Mouse (Mus musculus) limb, embryonic 14.5 days (tissue): Measurements from ENCODE around the gene Pnrc2. TPM values are rescaled to one million over a fixed set of nuclear protein-coding genes. Genes with fewer than 3 reads are reported as not detected.

Source experiments
- ATAC-seq: fragments of 200-750 bp; cut with Nextera tagmentation; 2 replicates; pipeline ENCODE4 v1.8.0; 2017; ENCODE audit warnings: low read depth, moderate number of reproducible peaks, moderate TSS enrichment; ENCODE audit not compliant: low FRiP score
- DNase-seq: peaks from one replicate; pipeline ENCODE4 v3.0.0-alpha.2; 2015; ENCODE audit warnings: low spot score
- H3K27ac ChIP-seq: fragments of 300-500 bp; sonication (generic); replicated peaks from 2 replicates; pipeline ENCODE4 v1.5.1; 2014; ENCODE audit warnings: low read depth, mild to moderate bottlenecking, low read length, moderate library complexity, mixed read lengths
- H3K27me3 ChIP-seq: fragments of 300-500 bp; sonication (generic); 2 replicates; pipeline ENCODE4 v1.6.1; 2014; ENCODE audit warnings: low read length, mixed read lengths; ENCODE audit not compliant: control insufficient read depth, insufficient read depth
- H3K36me3 ChIP-seq: fragments of 300-500 bp; sonication (generic); 2 replicates; pipeline ENCODE4 v1.6.1; 2014; ENCODE audit warnings: mild to moderate bottlenecking, low read length, moderate library complexity, mixed read lengths; ENCODE audit not compliant: control insufficient read depth, insufficient read depth
- H3K4me1 ChIP-seq: fragments of 300-500 bp; sonication (generic); 2 replicates; pipeline ENCODE4 v1.6.1; 2014; ENCODE audit warnings: antibody characterized with exemption, low read length, mixed read lengths; ENCODE audit not compliant: control insufficient read depth, insufficient read depth
- H3K4me2 ChIP-seq: fragments of 300-500 bp; sonication (generic); replicated peaks from 2 replicates; pipeline ENCODE4 v1.6.1; 2014; ENCODE audit warnings: low read depth, mild to moderate bottlenecking, low read length, moderate library complexity; ENCODE audit not compliant: severe bottlenecking
- H3K4me3 ChIP-seq: fragments of 300-500 bp; sonication (generic); replicated peaks from 2 replicates; pipeline ENCODE4 v1.5.1; 2014; ENCODE audit warnings: low read length
- H3K9ac ChIP-seq: fragments of 300-500 bp; sonication (generic); 2 replicates; pipeline ENCODE4 v1.6.1; 2014; ENCODE audit warnings: mild to moderate bottlenecking, low read depth, low read length, moderate library complexity; ENCODE audit not compliant: severe bottlenecking
- H3K9me3 ChIP-seq: fragments of 300-500 bp; sonication (generic); 2 replicates; pipeline ENCODE4 v1.6.1; 2016; ENCODE audit warnings: low read length; ENCODE audit not compliant: control insufficient read depth
- POLR2A ChIP-seq: fragments of 200-500 bp; IDR thresholded peaks from 2 replicates; pipeline ENCODE4 v1.8.0; 2012; ENCODE audit warnings: inconsistent platforms, mild to moderate bottlenecking, moderate library complexity, borderline replicate concordance; ENCODE audit not compliant: insufficient read depth, insufficient read length; ENCODE audit errors: extremely low read depth
- WGBS: fragments of 180-500 bp; shearing (Covaris S2); extraction: QIAGEN DNeasy Blood & Tissue Kit; methylation state at CpG from one replicate; pipeline ENCODE4 v1.1.7; 2014; 5-methylcytosine and 5-hydroxymethylcytosine counted together
- polyA plus RNA-seq, 2 experiments: library from polyadenylated mRNA; depleted of rRNA in 1 of 2; stranded (reverse) in 1 of 2; unstranded in 1 of 2; fragments of >200 nt; fragmentation: Nextera tagmentation in 1 of 2; extraction: Ambion mirVana in 1 of 2; gene quantifications; 2 replicates each; pipeline versions ENCODE4 v1.2.1 to v1.2.3; 2012 to 2014

Gene Pnrc2
- polyA plus RNA-seq, 2 experiments, result 105 to 165 TPM

DNA sequence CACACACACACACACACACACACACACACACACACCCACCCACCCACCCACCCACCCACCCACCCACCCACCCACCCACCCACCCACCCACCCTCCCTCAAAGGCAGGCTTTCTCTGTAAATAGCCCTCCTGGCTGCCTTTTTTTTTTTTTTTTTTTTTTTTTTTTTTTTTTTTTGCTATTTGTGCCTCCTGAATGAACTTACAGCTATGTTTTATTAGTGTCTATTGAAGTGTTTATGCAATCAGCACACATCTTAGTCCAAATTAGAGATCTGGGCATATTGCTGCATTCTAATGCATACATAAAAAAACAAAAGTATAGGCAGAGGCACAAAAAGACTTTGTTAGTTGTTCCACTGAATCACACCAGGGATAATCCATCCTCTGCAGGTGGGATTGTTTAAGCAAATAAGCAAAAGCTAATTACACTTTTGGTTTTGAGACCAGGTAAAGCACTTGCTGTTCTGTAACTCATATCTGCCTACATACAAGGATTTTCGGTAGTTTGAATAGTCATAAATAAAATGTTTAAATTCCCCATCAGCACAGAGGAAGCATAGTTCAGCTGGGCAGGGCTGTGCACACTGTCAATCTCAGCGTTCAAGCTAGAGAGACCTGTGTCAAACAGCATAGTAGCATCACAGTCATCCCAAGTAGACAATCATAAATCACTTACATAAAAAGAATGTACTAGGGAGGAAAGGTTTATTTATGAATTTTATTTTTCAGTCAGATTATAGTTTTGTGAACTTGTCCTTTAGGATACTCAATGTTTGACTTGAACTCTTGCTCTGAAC is 3.2 kb downstream of the Pnrc2 start:
- Histone ChIP-seq H3K4me3 (peak overlapping the region; percentile 13; the same call in 1 of the 2 replicates), H3K27ac (peak overlapping the region; percentile 43; the same call in 1 of the 2 replicates), H3K4me2 (peak overlapping the region; percentile 39; the same call in 1 of the 2 replicates), H3K9me3 (no peaks in the 10 kb centered on the region), H3K36me3 (peaks cover 34% of the 10 kb centered on the region), H3K4me1 (peaks cover 24% of the 10 kb centered on the region), H3K9ac (no peak overlapping the region), H3K27me3 (no peaks in the 10 kb centered on the region)
- no peak for DNase-seq
- 35% methylated on average over 2 of the region's 2 CpGs for WGBS
- no peak for TF ChIP-seq POLR2A
- no peak for ATAC-seq

DNA sequence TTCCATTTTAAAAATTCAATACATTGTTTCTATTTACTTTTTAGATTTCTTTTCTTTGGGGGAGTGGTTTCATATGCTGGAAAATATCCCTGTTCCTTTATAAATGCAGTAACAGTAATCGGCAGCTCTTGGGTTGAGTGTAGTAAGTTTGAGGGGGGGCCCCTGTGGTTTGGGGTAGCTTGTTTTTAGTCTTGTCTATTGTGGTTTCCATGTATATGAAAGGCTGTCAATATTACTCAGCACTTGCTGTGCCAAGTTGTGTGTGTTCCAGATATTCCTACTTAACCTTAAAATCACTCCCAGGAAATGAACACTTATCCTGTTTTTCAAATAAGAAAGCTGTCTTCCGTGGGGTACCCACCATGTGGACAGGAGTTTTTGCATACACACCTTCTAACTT is 4.7 kb downstream of the Pnrc2 start:
- no peaks in the 10 kb centered on the region for H3K9me3 ChIP-seq
- 0 out of 2 replicates have a peak overlapping the region, but pooled peaks have one; percentile 26 for H3K27ac ChIP-seq
- no peak overlapping the region for H3K4me2 ChIP-seq
- 60% methylated on average over 2 of the region's 2 CpGs for WGBS
- no peak overlapping the region for H3K4me3 ChIP-seq
- no peak for TF ChIP-seq POLR2A
- H3K36me3 ChIP-seq, result peaks cover 34% of the 10 kb centered on the region
- no peaks in the 10 kb centered on the region for H3K27me3 ChIP-seq
- ATAC-seq, result no peak
- no peak for DNase-seq
- H3K9ac ChIP-seq, result no peak overlapping the region
- H3K4me1 ChIP-seq, result peaks cover 14% of the 10 kb centered on the region

DNA sequence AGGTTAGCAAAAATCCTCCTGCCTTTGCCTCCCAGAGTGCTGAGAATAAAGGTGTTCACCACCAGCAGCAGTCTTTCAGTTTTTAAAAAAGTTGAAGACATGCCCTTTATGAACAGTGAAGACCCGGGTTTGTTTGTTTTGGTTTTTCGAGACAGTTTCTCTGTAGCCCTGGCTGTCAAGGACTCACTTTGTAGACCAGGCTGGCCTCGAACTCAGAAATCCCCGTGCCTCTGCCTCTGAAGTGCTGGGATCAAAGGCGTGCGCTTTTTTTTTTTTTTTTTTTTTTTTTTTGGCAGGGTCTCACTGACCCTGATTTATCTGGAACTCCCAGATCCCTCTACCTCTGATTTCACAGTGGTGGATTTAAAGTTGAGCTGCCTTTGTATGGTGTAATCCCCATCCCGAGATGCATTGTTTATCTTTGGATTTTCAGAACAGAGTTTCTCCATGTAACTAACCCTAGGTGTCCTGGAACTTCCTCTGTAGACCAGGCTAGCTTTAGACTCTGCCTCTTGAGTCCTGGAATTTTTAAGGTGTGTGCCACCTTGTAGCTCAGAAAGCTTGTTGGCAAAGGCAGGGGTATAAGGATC is 16.0 kb downstream of the Pnrc2 start:
- peaks cover 16% of the 10 kb centered on the region; the same call in 1 of the 2 replicates for H3K4me1 ChIP-seq
- DNase-seq, result no peak
- ATAC-seq, result no peak
- H3K27me3 ChIP-seq, result no peaks in the 10 kb centered on the region
- H3K27ac ChIP-seq, result no peak overlapping the region
- H3K4me2 ChIP-seq, result peak overlapping the region; percentile 67
- H3K9me3 ChIP-seq, result no peaks in the 10 kb centered on the region
- H3K36me3 ChIP-seq, result peaks cover 16% of the 10 kb centered on the region
- peak overlapping the region; percentile 97 for H3K9ac ChIP-seq
- H3K4me3 ChIP-seq, result peak overlapping the region; percentile 85
- no peak for TF ChIP-seq POLR2A
- WGBS, result 7% methylated on average over 7 of the region's 7 CpGs

DNA sequence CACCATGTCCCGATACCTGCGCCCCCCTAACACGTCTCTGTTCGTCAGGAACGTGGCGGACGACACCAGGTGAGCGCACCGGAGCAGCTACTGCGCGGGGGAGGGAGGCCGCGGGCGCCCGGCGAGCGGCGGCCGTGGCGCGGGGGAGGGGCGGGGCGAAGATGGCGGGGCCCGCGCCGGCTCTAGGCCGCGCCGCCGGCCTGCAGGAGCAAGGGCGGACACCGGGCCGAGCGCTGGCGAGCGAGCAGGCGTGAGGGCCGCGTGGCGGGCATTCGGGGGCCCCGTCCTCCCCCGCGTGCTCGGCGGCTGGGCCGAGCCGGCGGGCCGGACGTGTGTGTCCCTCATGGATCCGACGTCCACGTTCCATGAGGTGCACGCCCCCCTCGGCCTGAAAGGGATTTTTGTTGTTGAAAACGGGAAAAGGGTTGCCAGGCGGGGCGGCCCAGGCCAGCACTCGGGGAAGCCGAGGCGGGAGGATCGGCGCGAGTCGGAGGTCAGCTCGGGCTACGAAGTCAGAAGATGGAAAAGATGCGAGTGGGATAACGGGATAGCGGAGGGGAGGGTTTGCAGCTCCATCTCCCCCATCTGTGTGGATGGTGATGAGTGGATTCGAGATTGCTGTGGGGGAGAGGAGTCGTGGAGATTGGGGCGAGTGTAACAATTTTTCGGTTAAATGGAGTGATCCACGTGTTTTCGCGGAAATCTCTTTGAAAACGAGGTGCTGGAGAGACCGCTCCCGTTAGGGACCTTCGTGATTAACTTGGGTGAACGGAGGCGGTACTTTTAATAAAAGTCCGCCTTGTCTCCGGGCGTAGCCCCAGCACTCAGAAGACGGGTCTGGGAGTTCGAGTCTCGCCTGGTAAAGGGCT is 17.2 kb downstream of the Pnrc2 start:
- Histone ChIP-seq H3K4me1 (peaks cover 16% of the 10 kb centered on the region; the same call in 1 of the 2 replicates), H3K9me3 (no peaks in the 10 kb centered on the region), H3K36me3 (peaks cover 8% of the 10 kb centered on the region; the same call in 1 of the 2 replicates), H3K9ac (peak overlapping the region; percentile 97), H3K27me3 (no peaks in the 10 kb centered on the region), H3K27ac (peak overlapping the region; percentile 98), H3K4me3 (peak overlapping the region; percentile 85), H3K4me2 (peak overlapping the region; percentile 67)
- ATAC-seq (peak; percentile 70), DNase-seq (peak; percentile 57)
- TF ChIP-seq POLR2A, result no peak
- WGBS, result under 1% methylated on average over 62 of the region's 91 CpGs
